Mouse (Mus musculus): ENCODE data around the gene Tbck. TPM values are rescaled to one million over a fixed set of nuclear protein-coding genes. Genes with fewer than 3 reads are reported as not detected.
A peak's percentile ranks its signal among the peaks of the same experiment; 100 is the strongest.

The Tbck gene
- polyA plus RNA-seq, 1 experiment from 2014 or later, result 8.5 TPM

GRCm38 (mm10) chr3:132747036-132747435, 63.1 kb downstream of the Tbck start:
- Histone ChIP-seq H3K4me1 (replicated peaks; ENCODE audit: control insufficient read depth, insufficient read depth) (no peaks in the 10 kb centered on the region), H3K4me3 (ENCODE audit: low read depth, low read length) (no peak overlapping the region), H3K4me2 (replicated peaks; ENCODE audit: low read depth) (no peak overlapping the region), H3K27me3 (ENCODE audit: control insufficient read depth, insufficient read depth, low read length) (no peaks in the 10 kb centered on the region), H3K9me3 (ENCODE audit: control insufficient read depth, low read length) (no peaks in the 10 kb centered on the region), H3K36me3 (ENCODE audit: control insufficient read depth, insufficient read depth, low read length) (peaks cover 4% of the 10 kb centered on the region; the same call in 1 of the 2 replicates), H3K27ac (replicated peaks) (no peak overlapping the region), H3K9ac (ENCODE audit: low read length) (no peak overlapping the region)
- TF ChIP-seq EP300 (optimal IDR thresholded peaks at IDR 0.05) (no peak), CTCF (IDR thresholded peaks at IDR 0.05; ENCODE audit: low read depth) (peak; percentile 89)
- WGBS, result 17% methylated on average over 3 of the region's 3 CpGs
- peak; percentile 46 for DNase-seq (ENCODE audit: low spot score)
- ATAC-seq (ENCODE audit: low FRiP score, low TSS enrichment), result peak; percentile 74; the same call in 1 of the 2 replicates

GRCm38 (mm10) chr3:132747766-132748165, 63.8 kb downstream of the Tbck start:
- H3K27me3 ChIP-seq (ENCODE audit: control insufficient read depth, insufficient read depth, low read length), result no peaks in the 10 kb centered on the region
- DNase-seq (ENCODE audit: low spot score) (no peak), ATAC-seq (ENCODE audit: low FRiP score, low TSS enrichment) (no peak)
- no peaks in the 10 kb centered on the region for H3K4me1 ChIP-seq (replicated peaks; ENCODE audit: control insufficient read depth, insufficient read depth)
- 79% methylated on average over 14 of the region's 14 CpGs for WGBS
- H3K36me3 ChIP-seq (ENCODE audit: control insufficient read depth, insufficient read depth, low read length), result peaks cover 4% of the 10 kb centered on the region; the same call in 1 of the 2 replicates
- no peak overlapping the region for H3K9ac ChIP-seq (ENCODE audit: low read length)
- H3K4me3 ChIP-seq (ENCODE audit: low read depth, low read length), result no peak overlapping the region
- no peaks in the 10 kb centered on the region for H3K9me3 ChIP-seq (ENCODE audit: control insufficient read depth, low read length)
- no peak overlapping the region for H3K4me2 ChIP-seq (replicated peaks; ENCODE audit: low read depth)
- TF ChIP-seq EP300 (optimal IDR thresholded peaks at IDR 0.05) (no peak), CTCF (IDR thresholded peaks at IDR 0.05; ENCODE audit: low read depth) (no peak)
- no peak overlapping the region for H3K27ac ChIP-seq (replicated peaks)

GRCm38 (mm10) chr3:132748750-132749149, 64.8 kb downstream of the Tbck start:
- H3K27ac ChIP-seq (replicated peaks), result no peak overlapping the region
- H3K36me3 ChIP-seq (ENCODE audit: control insufficient read depth, insufficient read depth, low read length), result no peaks in the 10 kb centered on the region
- no peak overlapping the region for H3K4me2 ChIP-seq (replicated peaks; ENCODE audit: low read depth)
- TF ChIP-seq EP300 (optimal IDR thresholded peaks at IDR 0.05) (no peak), CTCF (IDR thresholded peaks at IDR 0.05; ENCODE audit: low read depth) (no peak)
- no peaks in the 10 kb centered on the region for H3K9me3 ChIP-seq (ENCODE audit: control insufficient read depth, low read length)
- no peak for DNase-seq (ENCODE audit: low spot score)
- no peak overlapping the region for H3K9ac ChIP-seq (ENCODE audit: low read length)
- ATAC-seq (ENCODE audit: low FRiP score, low TSS enrichment), result no peak
- 90% methylated on average over 3 of the region's 3 CpGs for WGBS
- no peak overlapping the region for H3K4me3 ChIP-seq (ENCODE audit: low read depth, low read length)
- H3K27me3 ChIP-seq (ENCODE audit: control insufficient read depth, insufficient read depth, low read length), result no peaks in the 10 kb centered on the region
- H3K4me1 ChIP-seq (replicated peaks; ENCODE audit: control insufficient read depth, insufficient read depth), result no peaks in the 10 kb centered on the region

- Histone ChIP-seq H3K4me1 (replicated peaks; ENCODE audit: control insufficient read depth, insufficient read depth) (no peaks in the 10 kb centered on the region), H3K27ac (replicated peaks) (no peak overlapping the region), H3K4me3 (ENCODE audit: low read depth, low read length) (no peak overlapping the region), H3K9ac (ENCODE audit: low read length) (no peak overlapping the region), H3K9me3 (ENCODE audit: control insufficient read depth, low read length) (no peaks in the 10 kb centered on the region), H3K36me3 (ENCODE audit: control insufficient read depth, insufficient read depth, low read length) (0 out of 2 replicates have a peak, but pooled peaks cover 7% of the 10 kb centered on the region), H3K4me2 (replicated peaks; ENCODE audit: low read depth) (no peak overlapping the region), H3K27me3 (ENCODE audit: control insufficient read depth, insufficient read depth, low read length) (no peaks in the 10 kb centered on the region)
- WGBS, result 23% methylated on average over 4 of the region's 4 CpGs
- peak; percentile 84 for ATAC-seq (ENCODE audit: low FRiP score, low TSS enrichment)
- TF ChIP-seq CTCF (IDR thresholded peaks at IDR 0.05; ENCODE audit: low read depth) (no peak), EP300 (optimal IDR thresholded peaks at IDR 0.05) (no peak)
- no peak for DNase-seq (ENCODE audit: low spot score)
These were observed 68.8 kb downstream of the Tbck start for GRCm38 (mm10) chr3:132752772-132753171.

GRCm38 (mm10) chr3:132756274-132756673, 72.3 kb downstream of the Tbck start:
- 80% methylated on average over 1 of the region's 1 CpGs for WGBS
- ATAC-seq (ENCODE audit: low FRiP score, low TSS enrichment), result no peak
- DNase-seq (ENCODE audit: low spot score), result no peak

GRCm38 (mm10) chr3:132766033-132766726, 82.2 kb downstream of the Tbck start:
- Histone ChIP-seq H3K4me1 (replicated peaks; ENCODE audit: control insufficient read depth, insufficient read depth) (no peaks in the 10 kb centered on the region), H3K27ac (replicated peaks) (no peak overlapping the region), H3K9ac (ENCODE audit: low read length) (no peak overlapping the region), H3K9me3 (ENCODE audit: control insufficient read depth, low read length) (no peaks in the 10 kb centered on the region), H3K27me3 (ENCODE audit: control insufficient read depth, insufficient read depth, low read length) (no peaks in the 10 kb centered on the region), H3K36me3 (ENCODE audit: control insufficient read depth, insufficient read depth, low read length) (no peaks in the 10 kb centered on the region; the same call in 1 of the 2 replicates), H3K4me2 (replicated peaks; ENCODE audit: low read depth) (no peak overlapping the region), H3K4me3 (ENCODE audit: low read depth, low read length) (no peak overlapping the region)
- 88% methylated on average over 17 of the region's 17 CpGs for WGBS
- DNase-seq (ENCODE audit: low spot score) (no peak), ATAC-seq (ENCODE audit: low FRiP score, low TSS enrichment) (no peak)
- TF ChIP-seq EP300 (optimal IDR thresholded peaks at IDR 0.05) (no peak), CTCF (IDR thresholded peaks at IDR 0.05; ENCODE audit: low read depth) (no peak)

More at GRCm38 (mm10) chr3:132756274-132756673, 72.3 kb downstream of the Tbck start:
- H3K4me1 ChIP-seq (replicated peaks; ENCODE audit: control insufficient read depth, insufficient read depth), result no peaks in the 10 kb centered on the region
- TF ChIP-seq CTCF (IDR thresholded peaks at IDR 0.05; ENCODE audit: low read depth) (no peak), EP300 (optimal IDR thresholded peaks at IDR 0.05) (no peak)
- no peaks in the 10 kb centered on the region for H3K27me3 ChIP-seq (ENCODE audit: control insufficient read depth, insufficient read depth, low read length)
- H3K4me2 ChIP-seq (replicated peaks; ENCODE audit: low read depth), result no peak overlapping the region
- no peaks in the 10 kb centered on the region for H3K9me3 ChIP-seq (ENCODE audit: control insufficient read depth, low read length)
- H3K9ac ChIP-seq (ENCODE audit: low read length), result no peak overlapping the region
- H3K27ac ChIP-seq (replicated peaks), result no peak overlapping the region
- 0 out of 2 replicates have a peak, but pooled peaks cover 7% of the 10 kb centered on the region for H3K36me3 ChIP-seq (ENCODE audit: control insufficient read depth, insufficient read depth, low read length)
- H3K4me3 ChIP-seq (ENCODE audit: low read depth, low read length), result no peak overlapping the region
